ENCODE assay signal across 9 mouse cellular contexts in the genomic region with DNA sequence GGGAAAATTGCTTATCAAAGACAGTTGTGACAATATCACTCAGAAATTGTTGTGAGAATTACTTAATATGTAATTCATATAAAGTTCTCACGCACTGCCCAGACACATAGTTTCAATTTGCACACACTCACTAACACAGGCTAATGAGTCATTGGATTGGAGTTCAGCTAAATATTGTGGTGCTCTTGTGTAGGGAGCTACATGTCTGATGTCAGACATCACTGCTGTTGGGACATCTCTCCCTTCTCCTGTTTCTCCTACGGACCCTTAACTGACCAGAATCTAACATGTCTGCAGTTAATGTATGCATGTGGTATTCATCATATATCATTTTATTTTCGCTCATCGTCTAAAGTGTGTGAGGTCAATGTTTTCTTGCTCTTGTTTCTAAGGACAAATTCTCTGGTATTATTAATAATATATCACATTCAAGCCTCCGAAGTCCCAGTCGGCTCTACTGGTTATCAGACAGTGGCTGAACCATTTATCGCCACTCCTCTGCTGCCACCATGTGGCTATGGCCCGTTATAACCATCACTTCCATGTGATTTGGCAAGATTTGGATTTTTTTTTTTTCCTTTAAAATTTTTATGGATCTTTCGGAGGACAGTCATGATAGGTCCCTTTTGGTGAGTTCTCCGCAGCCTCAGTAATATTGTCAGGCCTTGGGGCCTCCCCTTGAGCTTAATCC. TPM values are rescaled to one million over a fixed set of nuclear protein-coding genes. Genes with fewer than 3 reads are reported as not detected.
DNase-seq lines count a peak whose midpoint lies in the region; ATAC-seq and TF ChIP-seq lines count a peak whose summit lies in the region.
"Had no signal": no experiment of that assay in that cellular context is flagged by ENCODE, and none has a peak within 500 bp of the region (broad histone marks: within the 10 kb centered on the region; RNA-seq: fewer than 3 reads in every experiment).

No protein-coding gene starts in this region.

- WGBS in hindbrain, embryonic 10.5 days: 69% methylated on average over 10 of the region's 10 CpGs
- 61% methylated on average over 10 of the region's 10 CpGs for WGBS in hindbrain, embryonic 13.5 days
- 68% methylated on average over 10 of the region's 10 CpGs for WGBS in midbrain, embryonic 11.5 days

- H3K79me3 ChIP-seq in C2C12 (ENCODE audit: low read depth): no peaks in the 10 kb centered on the region

- no peak overlapping the region for H3ac ChIP-seq in C2C12 (ENCODE audit: control insufficient read depth, insufficient read length, low read depth)

- no peaks in the 10 kb centered on the region for H3K36me3 ChIP-seq in hindbrain, embryonic 10.5 days
- no peaks in the 10 kb centered on the region for H3K36me3 ChIP-seq in hindbrain, embryonic 13.5 days
- no peaks in the 10 kb centered on the region for H3K36me3 ChIP-seq in C2C12 (ENCODE audit: control insufficient read depth, insufficient read depth)
- H3K36me3 ChIP-seq in midbrain, embryonic 11.5 days (ENCODE audit: control insufficient read depth, insufficient read depth, low read length): no peaks in the 10 kb centered on the region

- no peaks in the 10 kb centered on the region for H3K9me3 ChIP-seq in hindbrain, embryonic 10.5 days
- H3K9me3 ChIP-seq in hindbrain, embryonic 13.5 days: no peaks in the 10 kb centered on the region
- no peaks in the 10 kb centered on the region for H3K9me3 ChIP-seq in midbrain, embryonic 11.5 days (ENCODE audit: control insufficient read depth, low read length)

- DNase-seq in hindbrain, embryonic 10.5 days (ENCODE audit: low spot score): peak; percentile 39
- peak; percentile 71 for DNase-seq in adrenal gland, postnatal 14 days
- peak; percentile 32 for DNase-seq in fibroblast of lung, adult 2 months (ENCODE audit: low read depth)
- DNase-seq in layer of hippocampus, postnatal 10 days (ENCODE audit: low spot score in 2 of 2): peak; percentile 74 to 75
- no peak for DNase-seq in midbrain, embryonic 11.5 days (ENCODE audit: low spot score, missing footprints)

- no peak overlapping the region for H3K9ac ChIP-seq in hindbrain, embryonic 13.5 days
- no peak overlapping the region for H3K9ac ChIP-seq in midbrain, embryonic 11.5 days (ENCODE audit: low read length)

- ATAC-seq in hindbrain, embryonic 13.5 days (ENCODE audit: low FRiP score): no peak
- peak; percentile 44; the same call in 1 of the 2 replicates for ATAC-seq in midbrain, embryonic 11.5 days (ENCODE audit: low FRiP score)
- ATAC-seq in monocyte, adult 5-6 weeks (replicated peaks; ENCODE audit: insufficient number of reproducible peaks, low FRiP score, low TSS enrichment, poor library complexity, severe bottlenecking): no peak

- H3K27me3 ChIP-seq in hindbrain, embryonic 10.5 days (ENCODE audit: insufficient read depth, poor library complexity, severe bottlenecking): no peaks in the 10 kb centered on the region
- no peaks in the 10 kb centered on the region for H3K27me3 ChIP-seq in hindbrain, embryonic 13.5 days
- no peaks in the 10 kb centered on the region for H3K27me3 ChIP-seq in C2C12 (ENCODE audit: control insufficient read depth, insufficient read depth, insufficient read length)
- no peaks in the 10 kb centered on the region for H3K27me3 ChIP-seq in midbrain, embryonic 11.5 days (ENCODE audit: control insufficient read depth, insufficient read depth, low read length)

- no peak overlapping the region for H3K27ac ChIP-seq in hindbrain, embryonic 10.5 days
- H3K27ac ChIP-seq in hindbrain, embryonic 13.5 days: no peak overlapping the region
- no peak overlapping the region for H3K27ac ChIP-seq in midbrain, embryonic 11.5 days (ENCODE audit: low read depth, low read length)

- no peak overlapping the region for H3K4me3 ChIP-seq in hindbrain, embryonic 10.5 days
- no peak overlapping the region for H3K4me3 ChIP-seq in hindbrain, embryonic 13.5 days
- H3K4me3 ChIP-seq in C2C12 (ENCODE audit: insufficient read depth, poor library complexity, severe bottlenecking): no peak overlapping the region
- H3K4me3 ChIP-seq in midbrain, embryonic 11.5 days (ENCODE audit: low read depth, low read length): no peak overlapping the region
- H3K4me3 ChIP-seq: erythroblast, embryonic 14.5 days had no signal

- peak; percentile 25 for TF ChIP-seq CTCF in C2C12 (IDR thresholded peaks at IDR 0.05; ENCODE audit: control insufficient read depth, insufficient read depth, insufficient read length)

- H3K79me2 ChIP-seq in C2C12 (ENCODE audit: control insufficient read depth, insufficient read depth): no peaks in the 10 kb centered on the region

- no peaks in the 10 kb centered on the region for H3K4me1 ChIP-seq in hindbrain, embryonic 10.5 days (replicated peaks)
- no peaks in the 10 kb centered on the region for H3K4me1 ChIP-seq in hindbrain, embryonic 13.5 days (replicated peaks)
- H3K4me1 ChIP-seq in midbrain, embryonic 11.5 days (ENCODE audit: control insufficient read depth, insufficient read depth, low read length): no peaks in the 10 kb centered on the region

- H3K4me2 ChIP-seq in hindbrain, embryonic 13.5 days: no peak overlapping the region
- no peak overlapping the region for H3K4me2 ChIP-seq in midbrain, embryonic 11.5 days

TF ChIP-seq in C2C12, 6 proteins besides CTCF, POLR2A, EP300 and RAD21:
- TF ChIP-seq CEBPB (IDR thresholded peaks at IDR 0.05; ENCODE audit: low read depth) (no peak), USF1 (IDR thresholded peaks at IDR 0.05; ENCODE audit: low read depth) (no peak), MAX (IDR thresholded peaks at IDR 0.05) (no peak), FOSL1 (IDR thresholded peaks at IDR 0.05; ENCODE audit: insufficient read depth, low read length, poor library complexity, severe bottlenecking) (no peak), MYOG (IDR thresholded peaks at IDR 0.05; ENCODE audit: control insufficient read depth, extremely low read depth, insufficient read length) (no peak), MYOD1 (IDR thresholded peaks at IDR 0.05; ENCODE audit: control insufficient read depth, insufficient read length, low read depth) (no peak)

RNA-seq across cellular contexts. Expression of a gene that starts 12.3 kb away (rescaled TPM):
- not detected in 2 replicates for polyA plus RNA-seq in hindbrain, embryonic 10.5 days (2016; fragmentation: Nextera tagmentation; extraction: Ambion mirVana)
- polyA plus RNA-seq in hindbrain, embryonic 13.5 days (2015; fragmentation: Nextera tagmentation; extraction: Ambion mirVana): not detected in 2 replicates
- not detected for polyA plus RNA-seq in C2C12 (2012; fragmentation: generic; extraction: Trizol)
- not detected in 2 replicates for total RNA-seq in adrenal gland, postnatal 14 days (2021)
- not detected for total RNA-seq in layer of hippocampus, postnatal 10 days (2021)
- polyA plus RNA-seq in midbrain, embryonic 11.5 days (2014; fragmentation: Nextera tagmentation; extraction: Ambion mirVana): not detected in 2 replicates
- not detected in 3 replicates for total RNA-seq in monocyte, adult 5-6 weeks (2017)
- polyA plus RNA-seq: erythroblast, embryonic 14.5 days had no signal

RNA-seq across cellular contexts. Expression of a gene that starts 20.5 kb away (rescaled TPM):
- polyA plus RNA-seq in hindbrain, embryonic 10.5 days (2016; fragmentation: Nextera tagmentation; extraction: Ambion mirVana): 49.6 and 53.6 TPM in 2 replicates
- polyA plus RNA-seq in hindbrain, embryonic 13.5 days (2015; fragmentation: Nextera tagmentation; extraction: Ambion mirVana): 74.4 and 77.7 TPM in 2 replicates
- 9.2 TPM for polyA plus RNA-seq in C2C12 (2012; fragmentation: generic; extraction: Trizol)
- total RNA-seq in adrenal gland, postnatal 14 days (2021): 40.4 and 44.8 TPM in 2 replicates
- 10 to 100 TPM; 31.2 to 32.5 TPM for total RNA-seq in layer of hippocampus, postnatal 10 days (2021)
- 82.7 and 87.3 TPM in 2 replicates for polyA plus RNA-seq in midbrain, embryonic 11.5 days (2014; fragmentation: Nextera tagmentation; extraction: Ambion mirVana)
- total RNA-seq in monocyte, adult 5-6 weeks (2017): 71.6 to 76.0 TPM (median 75.3 TPM) in 3 replicates
